Mouse (Mus musculus) CD4-positive naive resting alpha-beta T cell, adult 76 days (primary cell): ENCODE measurements around the gene Itsn1. TPM values are rescaled to one million over a fixed set of nuclear protein-coding genes. Genes with fewer than 3 reads are reported as not detected.

Experiments
- total RNA-seq: library from RNA; stranded (reverse); gene quantifications from one replicate; pipeline ENCODE4 v1.2.4, GENCODE M21; 2023

Gene Itsn1
- total RNA-seq = 6.4 TPM

DNA sequence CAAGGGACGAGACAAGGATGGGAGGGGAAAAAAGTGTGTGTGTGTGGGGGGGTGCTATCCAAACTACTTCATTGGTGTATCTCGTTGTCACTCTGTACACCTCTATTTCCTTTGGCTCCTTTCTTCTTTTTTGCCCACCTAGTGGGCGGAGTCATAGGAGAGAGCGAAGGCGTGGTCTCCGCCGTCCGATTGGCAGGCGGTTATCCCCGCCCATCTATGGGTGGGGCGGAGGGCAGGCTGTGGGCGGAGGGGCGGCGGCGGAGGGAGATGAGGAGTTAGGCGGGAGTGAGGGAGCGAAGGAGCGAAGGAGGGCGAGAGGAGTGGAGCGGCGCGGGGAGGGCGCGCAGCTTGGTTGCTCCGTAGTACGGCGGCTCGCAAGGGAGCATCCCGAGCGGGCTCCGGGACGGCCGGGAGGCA lies at the start of gene Itsn1:
Itsn1 (plus strand) TSS at position 216 of the 417 bp plus-strand sequence.

DNA sequence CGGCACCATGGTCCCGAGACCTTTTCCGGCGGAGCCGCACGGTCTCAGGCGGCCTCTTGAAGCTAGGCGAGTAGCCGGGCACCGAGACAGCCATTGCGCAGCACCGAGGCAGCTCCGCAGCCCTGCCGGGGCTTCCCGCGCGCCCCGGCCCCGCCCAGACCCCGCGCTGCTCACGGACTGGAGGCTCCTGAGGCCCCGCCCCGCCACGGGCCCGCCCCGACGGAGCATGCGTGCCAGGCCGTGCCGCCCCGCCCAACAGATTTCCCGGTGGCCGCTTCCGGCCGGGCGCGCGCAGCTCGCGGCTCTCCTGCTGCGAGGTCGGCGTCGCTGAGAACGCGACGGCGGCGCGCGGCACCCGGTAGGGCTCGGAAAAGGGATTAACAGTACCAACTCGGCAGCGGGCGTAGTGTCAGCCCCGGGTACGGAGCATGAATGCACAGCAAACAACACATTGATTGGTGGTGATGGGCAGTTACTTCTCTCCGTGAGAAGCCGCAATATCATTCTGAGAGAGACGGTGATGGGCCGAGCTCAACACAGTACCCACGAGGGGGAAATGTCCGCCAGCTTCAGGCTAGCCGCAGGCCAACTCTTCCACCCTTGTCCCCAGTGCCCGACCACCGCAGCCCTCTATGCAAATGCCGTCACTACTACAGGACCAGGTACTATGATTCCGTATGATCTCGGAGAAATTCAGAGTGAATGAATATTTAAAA lies 40.3 kb upstream of the Itsn1 start, which contains the start of gene Donson:
Donson (minus strand) TSS at position 152 of the 716 bp plus-strand sequence.

DNA sequence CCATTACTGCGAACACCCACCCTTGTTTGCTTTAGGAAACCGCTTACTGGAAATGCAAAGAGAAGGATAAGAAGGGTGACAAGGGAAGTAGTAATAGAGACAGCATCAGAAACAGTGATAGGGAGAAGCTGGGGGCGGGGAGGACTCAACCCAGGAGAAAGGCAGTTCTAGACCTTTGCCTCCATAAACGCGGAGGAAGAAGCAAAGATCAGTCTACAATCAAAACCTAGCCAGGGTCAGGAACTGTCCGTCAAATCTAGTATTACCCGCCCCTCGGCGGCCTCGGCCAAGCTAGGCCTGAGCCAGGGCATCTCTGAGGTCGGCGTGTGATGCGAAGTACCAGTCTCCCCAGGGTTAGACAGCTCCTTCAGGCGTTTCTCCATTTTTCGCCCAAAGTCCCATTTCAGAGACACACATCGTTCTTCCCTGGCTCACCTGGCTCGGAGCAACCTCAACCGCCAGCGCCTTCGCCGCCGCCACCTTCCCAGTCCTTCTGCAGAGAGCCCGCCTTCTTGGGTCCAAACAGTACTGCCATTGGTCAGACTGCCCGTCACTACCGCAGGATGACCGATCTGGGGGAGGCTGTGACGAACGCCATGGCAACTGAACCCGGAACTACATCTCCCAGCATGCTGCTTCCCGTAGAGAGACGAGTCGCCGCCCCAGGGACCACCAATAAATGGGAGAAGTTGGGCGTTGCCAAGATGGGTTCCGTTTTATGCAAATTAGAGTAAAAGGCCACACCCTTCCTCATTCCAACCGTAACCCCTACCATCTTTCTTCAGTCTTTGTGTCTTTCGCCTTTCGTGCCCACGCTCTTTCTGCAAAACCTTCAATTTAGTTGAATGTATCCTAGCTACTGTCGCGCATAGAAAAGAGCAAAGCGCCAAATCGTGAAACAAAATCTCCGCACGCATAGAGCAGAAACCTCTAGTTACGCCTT lies 687 bp upstream of the Itsn1 start, which contains the start of gene Cryzl1:
Cryzl1 (minus strand) TSS at position 853 of the 943 bp plus-strand sequence.

Other genes starting within 250 kb of the Itsn1 start
- gene Ifnar1, start 244.0 kb upstream of the Itsn1 start, total RNA-seq = 155 TPM
- gene Ifngr2, start 182.2 kb upstream of the Itsn1 start, total RNA-seq = 222 TPM
- 25.0 TPM for gene Tmem50b, start 131.5 kb upstream of the Itsn1 start, total RNA-seq
- 0.44 TPM for gene Dnajc28, start 110.3 kb upstream of the Itsn1 start, total RNA-seq
- gene Gart, start 82.3 kb upstream of the Itsn1 start, total RNA-seq = 82.9 TPM
- gene Son, start 81.8 kb upstream of the Itsn1 start, total RNA-seq = 514 TPM
- gene Donson, start 40.5 kb upstream of the Itsn1 start, total RNA-seq = 140 TPM
- gene Cryzl1, start 306 bp upstream of the Itsn1 start, total RNA-seq = 27.1 TPM